Mouse (Mus musculus) hindbrain, embryonic 11.5 days (tissue): ENCODE results near the gene Klf2. TPM values are rescaled to one million over a fixed set of nuclear protein-coding genes. Genes with fewer than 3 reads are reported as not detected.

ENCODE experiments used
- ATAC-seq: fragments of 200-750 bp; cut with Nextera tagmentation; 2 replicates; pipeline ENCODE4 v1.8.0; 2017; ENCODE audit warnings: mild to moderate bottlenecking, moderate TSS enrichment, moderate library complexity; ENCODE audit not compliant: low FRiP score
- DNase-seq: peaks from one replicate; pipeline ENCODE4 v3.0.0-alpha.2; 2015; ENCODE audit warnings: low spot score
- H3K27ac ChIP-seq: fragments of 300-500 bp; sonication (generic); 2 replicates; pipeline ENCODE4 v1.5.1; 2014; ENCODE audit warnings: mild to moderate bottlenecking, low read depth, low read length
- H3K27me3 ChIP-seq: fragments of 300-500 bp; sonication (generic); 2 replicates; pipeline ENCODE4 v1.6.1; 2014; ENCODE audit warnings: mild to moderate bottlenecking, low read length, moderate library complexity, mixed read lengths; ENCODE audit not compliant: control insufficient read depth, insufficient read depth
- H3K36me3 ChIP-seq: fragments of 300-500 bp; sonication (generic); 2 replicates; pipeline ENCODE4 v1.6.1; 2014; ENCODE audit warnings: mild to moderate bottlenecking, low read length, moderate library complexity, mixed read lengths; ENCODE audit not compliant: control insufficient read depth, insufficient read depth
- H3K4me1 ChIP-seq: fragments of 300-500 bp; sonication (generic); replicated peaks from 2 replicates; pipeline ENCODE4 v1.6.1; 2014; ENCODE audit warnings: low read length, mixed read lengths; ENCODE audit not compliant: control insufficient read depth, insufficient read depth
- H3K4me2 ChIP-seq: fragments of 300-500 bp; sonication (generic); replicated peaks from 2 replicates; pipeline ENCODE4 v1.6.1; 2014; ENCODE audit warnings: mild to moderate bottlenecking, low read depth, low read length
- H3K4me3 ChIP-seq: fragments of 300-500 bp; sonication (generic); 2 replicates; pipeline ENCODE4 v1.5.1; 2014; ENCODE audit warnings: low read depth, low read length
- H3K9ac ChIP-seq: fragments of 300-500 bp; sonication (generic); 2 replicates; pipeline ENCODE4 v1.6.1; 2014; ENCODE audit warnings: low read depth, low read length
- H3K9me3 ChIP-seq: fragments of 300-500 bp; sonication (generic); 2 replicates; pipeline ENCODE4 v1.6.1; 2016; ENCODE audit warnings: low read length; ENCODE audit not compliant: control insufficient read depth
- WGBS: fragments of 180-500 bp; shearing (Covaris S2); extraction: QIAGEN DNeasy Blood & Tissue Kit; methylation state at CpG from one replicate; pipeline ENCODE4 v1.1.7; 2014; 5-methylcytosine and 5-hydroxymethylcytosine counted together
- polyA plus RNA-seq: library from polyadenylated mRNA; unstranded; fragments of >200 nt; fragmentation: Nextera tagmentation; extraction: Ambion mirVana; gene quantifications from 2 replicates; pipeline ENCODE4 v1.2.1, GENCODE M21; 2014

Gene Klf2
- polyA plus RNA-seq, 1 experiment from 2014 or later: 4.8 TPM

DNA sequence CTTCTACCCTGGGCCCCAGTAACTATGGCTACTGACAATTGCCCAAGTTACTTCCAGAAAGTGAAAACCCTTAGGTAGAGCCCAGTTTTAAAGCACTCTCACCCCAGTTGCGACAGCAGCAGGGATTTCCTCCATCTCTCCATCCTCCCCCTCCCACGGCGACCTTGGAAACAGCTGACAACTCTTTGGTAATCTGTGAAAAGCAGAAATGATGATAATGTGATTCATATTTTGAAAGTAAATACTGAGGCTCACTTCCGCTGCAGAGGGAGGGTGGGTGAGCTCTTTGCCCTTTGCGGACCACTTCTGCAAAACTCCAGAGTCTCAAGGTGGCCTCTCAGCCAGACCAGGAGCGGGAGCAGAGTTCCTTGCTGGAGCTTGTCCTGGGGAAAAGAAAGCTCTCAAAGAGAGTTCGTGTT lies 3.6 kb downstream of the Klf2 start:
- Histone ChIP-seq H3K27me3 (peaks cover 31% of the 10 kb centered on the region), H3K9ac (no peak overlapping the region), H3K36me3 (no peaks in the 10 kb centered on the region), H3K4me1 (0 out of 2 replicates have a peak, but pooled peaks cover 5% of the 10 kb centered on the region), H3K4me2 (no peak overlapping the region), H3K4me3 (no peak overlapping the region), H3K27ac (no peak overlapping the region), H3K9me3 (no peaks in the 10 kb centered on the region)
- WGBS: 79% methylated on average over 7 of the region's 7 CpGs
- ATAC-seq (no peak), DNase-seq (no peak)

- peaks cover 31% of the 10 kb centered on the region for H3K27me3 ChIP-seq
These were observed 4.4 kb downstream of the Klf2 start for GRCm38 (mm10) chr8:72323131-72323725.

GRCm38 (mm10) chr8:72324036-72324706 lies 5.3 kb downstream of the Klf2 start:
- Histone ChIP-seq H3K27me3 (peaks cover 26% of the 10 kb centered on the region), H3K4me1 (0 out of 2 replicates have a peak, but pooled peaks cover 5% of the 10 kb centered on the region), H3K9me3 (no peaks in the 10 kb centered on the region), H3K4me2 (no peak overlapping the region), H3K4me3 (no peak overlapping the region), H3K27ac (no peak overlapping the region), H3K9ac (no peak overlapping the region), H3K36me3 (no peaks in the 10 kb centered on the region)
- ATAC-seq: no peak
- 84% methylated on average over 10 of the region's 10 CpGs for WGBS
- DNase-seq: no peak

More at GRCm38 (mm10) chr8:72323131-72323725, 4.4 kb downstream of the Klf2 start:
- H3K4me2 ChIP-seq: no peak overlapping the region
- H3K9ac ChIP-seq: no peak overlapping the region
- no peak for DNase-seq
- ATAC-seq: no peak
- H3K4me1 ChIP-seq: 0 out of 2 replicates have a peak, but pooled peaks cover 5% of the 10 kb centered on the region
- H3K36me3 ChIP-seq: no peaks in the 10 kb centered on the region
- H3K9me3 ChIP-seq: no peaks in the 10 kb centered on the region
- 62% methylated on average over 6 of the region's 6 CpGs for WGBS
- no peak overlapping the region for H3K4me3 ChIP-seq
- no peak overlapping the region for H3K27ac ChIP-seq

GRCm38 (mm10) chr8:72324708-72325107 lies 5.9 kb downstream of the Klf2 start:
- no peak overlapping the region for H3K4me3 ChIP-seq
- no peak for DNase-seq
- H3K4me1 ChIP-seq: 0 out of 2 replicates have a peak, but pooled peaks cover 5% of the 10 kb centered on the region
- no peaks in the 10 kb centered on the region for H3K9me3 ChIP-seq
- H3K27me3 ChIP-seq: peaks cover 21% of the 10 kb centered on the region
- H3K4me2 ChIP-seq: no peak overlapping the region
- H3K27ac ChIP-seq: no peak overlapping the region
- WGBS: 80% methylated on average over 2 of the region's 2 CpGs
- no peak overlapping the region for H3K9ac ChIP-seq
- ATAC-seq: no peak
- H3K36me3 ChIP-seq: no peaks in the 10 kb centered on the region

DNA sequence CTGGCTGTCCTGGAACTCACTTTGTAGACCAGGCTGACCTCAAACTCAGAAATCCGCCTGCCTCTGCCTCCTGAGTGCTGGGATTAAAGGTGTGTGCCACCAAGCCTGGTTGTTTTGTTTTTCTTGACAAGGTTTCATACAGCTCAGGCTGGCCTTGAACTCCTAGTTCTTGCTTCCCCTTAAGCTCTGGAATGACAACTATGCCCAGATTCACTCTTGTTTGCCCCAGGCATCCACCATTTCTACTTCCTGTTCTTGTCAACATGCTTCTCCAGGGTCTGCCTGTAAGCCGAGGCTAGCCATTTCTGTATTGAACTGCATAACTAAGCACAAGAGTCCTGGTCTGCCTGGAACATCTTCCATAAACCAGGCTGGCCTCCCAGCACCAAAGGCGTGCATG lies 10.3 kb downstream of the Klf2 start:
- Histone ChIP-seq H3K4me1 (no peaks in the 10 kb centered on the region), H3K27ac (no peak overlapping the region), H3K9ac (no peak overlapping the region), H3K27me3 (no peaks in the 10 kb centered on the region), H3K4me3 (no peak overlapping the region), H3K4me2 (no peak overlapping the region), H3K36me3 (no peaks in the 10 kb centered on the region), H3K9me3 (no peaks in the 10 kb centered on the region)
- WGBS: 89% methylated on average over 3 of the region's 3 CpGs
- DNase-seq: no peak
- ATAC-seq: no peak

- ATAC-seq (no peak), DNase-seq (no peak)
- Histone ChIP-seq H3K4me2 (no peak overlapping the region), H3K4me1 (no peaks in the 10 kb centered on the region), H3K27me3 (no peaks in the 10 kb centered on the region), H3K9me3 (no peaks in the 10 kb centered on the region), H3K4me3 (no peak overlapping the region), H3K9ac (no peak overlapping the region), H3K27ac (no peak overlapping the region), H3K36me3 (no peaks in the 10 kb centered on the region)
- 84% methylated on average over 6 of the region's 6 CpGs for WGBS
These were observed 12.1 kb downstream of the Klf2 start for GRCm38 (mm10) chr8:72330806-72331516.

- no peak for ATAC-seq
- Histone ChIP-seq H3K27ac (no peak overlapping the region), H3K9me3 (no peaks in the 10 kb centered on the region), H3K9ac (no peak overlapping the region), H3K4me2 (no peak overlapping the region), H3K4me1 (no peaks in the 10 kb centered on the region), H3K27me3 (no peaks in the 10 kb centered on the region), H3K4me3 (no peak overlapping the region), H3K36me3 (no peaks in the 10 kb centered on the region)
- WGBS: 92% methylated on average over 4 of the region's 4 CpGs
- DNase-seq: no peak
These were observed 12.8 kb downstream of the Klf2 start for GRCm38 (mm10) chr8:72331631-72332030.

DNA sequence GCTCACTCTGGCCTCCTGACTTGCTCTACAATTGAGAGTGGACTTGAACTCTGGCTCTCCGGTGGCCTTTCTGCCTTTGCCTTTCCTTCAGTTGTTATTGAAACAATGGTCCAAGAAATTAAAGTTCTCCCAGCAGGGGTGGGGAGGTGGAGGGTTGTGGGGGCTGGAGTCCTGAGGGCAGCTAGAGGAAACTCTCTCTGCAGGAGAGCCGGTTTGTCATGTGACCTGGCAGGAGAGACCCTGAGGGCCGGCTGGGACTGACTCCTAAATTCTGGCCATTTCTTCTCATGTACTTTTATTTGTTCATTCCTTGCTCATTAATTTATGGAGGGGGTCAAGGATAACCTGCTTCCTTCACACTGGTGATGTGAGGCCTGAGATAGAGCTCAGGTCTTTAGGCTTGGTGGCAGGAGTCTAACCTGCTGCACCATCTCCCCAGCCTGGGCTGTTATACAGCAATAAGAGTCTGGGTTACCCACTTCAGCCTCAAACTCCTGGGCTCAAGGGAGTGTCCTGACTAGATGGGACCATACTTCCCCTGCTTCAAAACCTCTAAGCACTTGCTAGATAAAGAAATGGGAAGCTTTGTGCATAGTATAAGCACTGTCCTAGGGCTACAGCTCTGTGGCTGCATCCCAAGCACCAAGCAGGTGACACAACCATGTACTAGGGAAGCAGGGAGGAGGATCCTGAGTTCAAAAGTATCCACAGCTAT lies 14.8 kb downstream of the Klf2 start:
- DNase-seq (no peak), ATAC-seq (no peak)
- no peak overlapping the region for H3K27ac ChIP-seq
- H3K9me3 ChIP-seq: no peaks in the 10 kb centered on the region
- no peaks in the 10 kb centered on the region for H3K27me3 ChIP-seq
- H3K36me3 ChIP-seq: no peaks in the 10 kb centered on the region
- H3K4me3 ChIP-seq: no peak overlapping the region
- no peak overlapping the region for H3K9ac ChIP-seq
- H3K4me2 ChIP-seq: no peak overlapping the region
- H3K4me1 ChIP-seq: no peaks in the 10 kb centered on the region
- 41% methylated on average over 3 of the region's 3 CpGs for WGBS
